Mouse (Mus musculus): Measurements from ENCODE around the gene Rnaset2b.
"Not testable (repeated sequence)": the region's sequence is repeated elsewhere in the genome, so short reads cannot be mapped to it uniquely, and the experiment has no call there.

The Rnaset2b gene

GRCm38 (mm10) chr17:6970334-6970733 is at the start of gene Rnaset2b:
Gene Rnaset2b, plus strand, starts transcription at chr17:6970634.
- not testable (repeated sequence) for DNase-seq (ENCODE audit: low spot score in 2 of 2)

DNA sequence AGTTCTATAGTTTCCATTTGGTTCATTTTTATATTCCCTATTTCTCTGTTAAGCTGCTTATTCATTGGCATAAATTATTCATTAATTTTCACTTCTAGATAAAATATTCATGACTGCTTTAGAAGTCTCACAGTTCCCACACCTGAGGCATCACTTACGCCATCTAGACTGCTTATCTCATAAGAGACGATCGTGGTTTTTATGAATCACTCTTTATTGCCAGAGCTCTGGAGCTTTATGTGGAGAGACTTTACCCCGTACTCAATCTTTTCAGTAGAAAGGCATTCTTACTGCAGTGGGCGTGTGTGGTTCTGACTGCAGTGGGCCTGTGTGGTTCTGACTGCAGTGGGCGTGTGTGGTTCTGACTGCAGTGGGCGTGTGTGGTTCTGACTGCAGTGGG is 38.8 kb upstream of the Rnaset2b start:
- not testable (repeated sequence) for DNase-seq (ENCODE audit: low spot score in 2 of 2)

GRCm38 (mm10) chr17:6942560-6942959 is 27.9 kb upstream of the Rnaset2b start:
- DNase-seq (ENCODE audit: low spot score in 2 of 2) = not testable (repeated sequence)

DNA sequence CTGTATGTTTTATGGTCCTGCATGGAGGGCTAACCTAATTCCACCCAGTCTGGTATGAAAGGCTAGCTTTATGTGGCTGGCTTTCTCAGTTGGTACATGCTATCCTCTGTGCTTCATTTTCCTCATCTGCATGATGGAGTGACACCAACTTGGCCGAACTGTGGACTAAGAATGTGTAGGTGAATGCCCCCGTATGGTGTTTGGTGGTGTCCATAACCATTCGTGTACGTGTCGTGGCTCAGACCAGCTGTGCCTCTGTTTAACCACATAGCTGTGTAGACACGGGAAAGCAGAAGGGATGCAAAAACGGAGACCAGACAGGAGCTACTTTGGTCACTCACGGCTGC is 22.8 kb upstream of the Rnaset2b start:
- DNase-seq (ENCODE audit: low spot score in 2 of 2) = not testable (repeated sequence)

DNA sequence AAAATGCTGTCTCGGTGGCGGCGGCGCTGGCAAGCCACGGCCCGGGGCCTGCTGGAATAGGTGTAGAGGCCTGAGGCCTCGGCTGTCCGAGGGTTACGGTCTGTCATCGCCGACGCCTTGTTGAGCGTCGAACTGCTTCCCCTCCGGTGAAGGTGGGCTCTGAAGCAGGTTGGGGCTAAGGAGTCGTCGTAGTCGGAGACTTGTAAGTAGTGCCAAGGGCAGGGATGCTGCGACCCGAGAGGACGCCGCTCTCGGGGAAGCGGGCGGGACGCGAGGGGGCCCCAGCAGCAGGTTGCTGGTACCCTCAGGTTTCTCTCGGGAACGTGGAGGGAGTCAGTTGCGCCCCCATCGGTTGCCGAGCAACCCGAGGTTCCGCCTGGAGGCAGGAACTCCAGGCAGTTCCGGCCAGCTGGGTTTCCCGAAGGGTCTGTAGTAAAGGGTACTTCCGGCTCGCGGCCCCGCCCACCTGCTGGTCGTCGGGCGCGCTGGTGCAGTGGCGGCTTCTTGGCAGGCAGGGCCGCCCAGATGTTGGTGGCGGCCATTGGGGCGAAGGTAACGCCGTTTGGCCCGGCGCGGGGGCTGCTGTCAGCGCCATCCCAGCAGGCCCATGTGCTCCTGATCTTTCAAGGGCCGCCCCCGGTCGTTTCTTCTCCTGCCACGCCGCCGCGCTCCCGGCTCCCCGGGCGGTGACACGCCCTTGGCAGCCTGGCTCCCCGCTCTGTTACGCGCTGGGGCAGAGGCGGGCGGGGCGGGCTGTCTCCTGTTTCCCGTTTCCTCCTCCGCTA is 22.3 kb upstream of the Rnaset2b start, which contains the start of gene Rsph3b:
Rsph3b (minus strand) TSS at position 699 of the 785 bp plus-strand sequence.
- peak; percentile 77 to 78 for DNase-seq (ENCODE audit: low spot score in 2 of 2)

- not testable (repeated sequence) for DNase-seq (ENCODE audit: low spot score in 2 of 2)
These were observed 21.6 kb upstream of the Rnaset2b start for GRCm38 (mm10) chr17:6948769-6949228.

- not testable (repeated sequence) for DNase-seq (ENCODE audit: low spot score in 2 of 2)
These were observed 11.6 kb upstream of the Rnaset2b start for GRCm38 (mm10) chr17:6958881-6959280.

GRCm38 (mm10) chr17:6959543-6960259 is 10.7 kb upstream of the Rnaset2b start:
- DNase-seq (ENCODE audit: low spot score in 2 of 2) = not testable (repeated sequence)

DNA sequence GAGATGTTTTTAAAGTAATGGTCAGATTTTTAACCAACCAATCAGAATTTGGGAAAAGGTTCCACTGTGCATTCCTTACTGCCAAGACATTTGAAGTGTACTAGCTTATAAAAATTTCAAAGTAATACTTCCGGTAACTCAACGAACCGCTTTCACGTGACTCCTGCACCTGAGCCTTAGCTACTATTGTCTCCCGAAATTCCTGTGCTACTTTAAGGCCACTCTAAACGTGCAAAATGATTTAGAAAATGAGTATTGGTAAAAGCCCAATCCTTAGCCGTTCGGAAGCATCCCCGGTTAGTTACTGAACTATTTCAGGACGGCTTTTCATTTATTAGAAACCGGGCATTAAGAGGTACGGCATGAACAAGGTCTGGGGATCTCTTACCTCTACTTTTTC is 10.1 kb upstream of the Rnaset2b start:
- not testable (repeated sequence) for DNase-seq (ENCODE audit: low spot score in 2 of 2)

DNA sequence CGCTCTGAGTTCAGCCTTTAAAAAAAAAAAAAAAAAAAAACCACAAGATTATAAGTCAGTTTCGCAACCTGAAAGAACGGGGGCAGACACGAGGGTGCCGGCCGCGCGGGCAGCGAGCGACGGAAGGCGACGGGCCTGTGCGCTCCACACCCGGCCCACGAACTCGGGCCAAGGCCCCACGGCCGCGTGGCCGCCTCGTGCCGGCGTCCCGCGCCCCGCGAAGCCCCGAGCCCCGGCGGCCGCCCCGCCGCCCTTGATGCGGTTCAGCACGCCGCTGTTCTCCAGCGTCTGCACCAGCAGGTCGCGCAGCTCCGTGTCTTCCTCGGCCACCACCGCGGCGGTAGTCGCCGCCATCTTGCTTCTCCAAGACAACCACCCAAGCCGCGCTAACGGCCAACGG is 9.7 kb upstream of the Rnaset2b start, which contains the start of gene Tagap1:
Tagap1 (minus strand) TSS at position 381 of the 400 bp plus-strand sequence.
- peak in 1 of 2 experiments; percentile 44 for DNase-seq (ENCODE audit: low spot score in 2 of 2)

GRCm38 (mm10) chr17:6961181-6962000 is 9.0 kb upstream of the Rnaset2b start:
- DNase-seq (ENCODE audit: low spot score in 2 of 2) = not testable (repeated sequence)

DNA sequence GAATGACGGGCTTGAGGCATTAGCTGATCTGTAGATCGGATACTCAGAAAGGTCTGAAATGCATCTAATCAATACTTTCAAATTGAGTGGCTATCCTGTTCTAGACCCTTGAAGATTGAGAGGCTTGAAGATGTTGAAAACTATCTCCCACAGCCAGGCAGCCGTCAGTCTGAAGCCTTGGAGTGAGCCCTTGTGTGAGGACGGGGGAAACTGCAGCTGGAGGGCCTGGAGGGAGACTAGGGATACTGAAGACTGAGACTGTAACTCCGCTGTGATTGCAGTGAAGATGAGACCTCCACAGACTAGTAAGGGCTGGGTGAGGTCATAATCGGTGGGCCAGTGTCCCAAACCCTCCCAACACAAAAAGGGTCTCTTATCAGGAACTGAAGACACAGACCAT is 8.1 kb upstream of the Rnaset2b start:
- not testable (repeated sequence) for DNase-seq (ENCODE audit: low spot score in 2 of 2)

GRCm38 (mm10) chr17:6962936-6963335 is 7.5 kb upstream of the Rnaset2b start:
- DNase-seq (ENCODE audit: low spot score in 2 of 2) = not testable (repeated sequence)

DNA sequence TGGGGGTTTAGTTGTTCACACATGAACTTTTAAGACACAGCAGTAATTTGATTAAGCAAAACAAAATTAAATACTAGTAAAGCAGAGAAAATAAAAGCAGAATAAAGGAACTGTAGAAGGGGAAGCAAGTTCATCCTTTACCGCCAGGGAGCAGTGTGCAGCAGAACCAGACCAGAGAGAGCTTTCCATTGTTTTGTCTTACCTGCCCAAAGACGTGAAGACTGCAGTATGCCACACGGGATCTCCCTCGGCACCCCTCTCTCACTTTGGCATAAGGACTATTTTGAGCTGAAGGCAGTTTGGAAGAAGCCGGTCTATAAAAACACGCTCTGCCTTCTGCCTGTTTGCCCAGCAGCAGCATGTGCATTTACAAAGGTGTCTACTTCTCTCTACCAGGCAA is 5.1 kb upstream of the Rnaset2b start:
- DNase-seq (ENCODE audit: low spot score in 2 of 2) = not testable (repeated sequence)

- not testable (repeated sequence) for DNase-seq (ENCODE audit: low spot score in 2 of 2)
These were observed 2.8 kb upstream of the Rnaset2b start for GRCm38 (mm10) chr17:6967673-6968072.

DNA sequence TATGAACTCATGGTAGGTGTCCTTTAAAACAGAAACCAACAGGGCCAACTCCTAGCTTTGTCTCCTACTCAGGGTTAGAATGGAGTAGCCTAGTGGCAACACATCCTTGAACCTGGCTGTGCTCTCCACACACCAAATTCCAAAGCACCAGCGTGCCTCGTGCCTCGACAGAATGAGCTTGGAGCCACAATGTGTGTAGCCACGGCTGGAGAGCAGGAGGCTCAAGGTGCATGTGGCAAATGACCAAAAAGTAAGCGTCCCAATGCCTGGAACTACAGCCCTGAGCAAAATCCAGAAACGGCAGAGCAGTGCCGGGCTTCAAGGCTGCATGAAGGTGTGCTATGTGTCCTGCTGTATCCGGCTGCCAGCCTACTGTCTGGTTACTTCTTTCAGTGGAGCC is 804 bp downstream of the Rnaset2b start:
- DNase-seq (ENCODE audit: low spot score in 2 of 2) = not testable (repeated sequence)

DNA sequence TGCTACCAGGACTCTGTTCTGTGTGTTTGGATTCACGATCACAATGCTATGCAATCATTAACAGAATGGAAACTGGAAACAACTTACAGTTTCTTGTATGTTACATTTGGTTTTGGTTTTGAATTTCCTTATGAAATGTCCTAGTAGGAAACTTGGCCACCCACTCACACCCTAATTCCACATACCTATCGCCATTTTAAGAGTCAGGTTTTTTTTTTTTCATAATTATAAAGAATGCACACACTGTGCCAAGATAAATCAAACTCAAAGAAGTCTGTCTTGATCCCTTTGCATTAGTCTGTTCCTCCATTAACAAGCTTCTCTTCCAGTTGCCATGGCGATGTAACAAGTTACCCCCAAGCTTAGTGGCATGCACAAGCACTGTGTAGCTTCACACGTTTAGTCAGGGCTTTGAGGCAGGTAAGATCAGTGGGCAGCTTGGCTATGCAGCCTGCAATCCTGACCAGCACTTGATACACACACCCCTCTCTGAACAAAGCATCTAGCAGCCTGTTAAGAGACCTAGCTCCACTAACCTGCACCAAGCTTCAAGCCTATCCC is 2.5 kb downstream of the Rnaset2b start:
- DNase-seq (ENCODE audit: low spot score in 2 of 2) = not testable (repeated sequence)

- not testable (repeated sequence) for DNase-seq (ENCODE audit: low spot score in 2 of 2)
These were observed 4.6 kb downstream of the Rnaset2b start for GRCm38 (mm10) chr17:6974985-6975384.

GRCm38 (mm10) chr17:6978287-6979248 is 8.1 kb downstream of the Rnaset2b start, which contains the start of gene Gm49721:
Gene Gm49721, plus strand, starts transcription at chr17:6978904.
- DNase-seq (ENCODE audit: low spot score in 2 of 2) = peak in 1 of 2 experiments; percentile 70

- DNase-seq (ENCODE audit: low spot score in 2 of 2) = not testable (repeated sequence)
These were observed 8.9 kb downstream of the Rnaset2b start for GRCm38 (mm10) chr17:6979380-6979779.
